Mouse (Mus musculus) liver, adult 2 months (tissue): ENCODE measurements around the gene Ttll11. TPM values are rescaled to one million over a fixed set of nuclear protein-coding genes. Genes with fewer than 3 reads are reported as not detected.

Experiments
- DNase-seq: peaks from one replicate; pipeline ENCODE4 v3.0.0-alpha.2; 2011; ENCODE audit warnings: low read depth, low spot score; ENCODE audit errors: extremely low read depth
- H3K27ac ChIP-seq: fragments of 200-500 bp; replicated peaks from 2 replicates; pipeline ENCODE4 v1.5.1; 2012; ENCODE audit warnings: low read depth, mild to moderate bottlenecking, control low read depth, inconsistent platforms, low read length; ENCODE audit not compliant: insufficient read depth
- H3K27me3 ChIP-seq: fragments of 200-500 bp; 2 replicates; pipeline ENCODE4 v1.6.1; 2012; ENCODE audit warnings: mild to moderate bottlenecking, moderate library complexity, low read length, inconsistent platforms; ENCODE audit not compliant: control insufficient read depth, insufficient read depth
- H3K36me3 ChIP-seq: fragments of 200-500 bp; 2 replicates; pipeline ENCODE4 v1.6.1; 2012; ENCODE audit warnings: low read length, inconsistent platforms; ENCODE audit not compliant: control insufficient read depth, insufficient read depth
- H3K4me1 ChIP-seq: fragments of 200-500 bp; 2 replicates; pipeline ENCODE4 v1.6.1; 2011; ENCODE audit warnings: low read length; ENCODE audit not compliant: control insufficient read depth, insufficient read depth
- H3K4me3 ChIP-seq: fragments of 200-500 bp; 2 replicates; pipeline ENCODE4 v1.5.1; 2011; ENCODE audit warnings: low read depth, mild to moderate bottlenecking, control low read depth, low read length, moderate library complexity; ENCODE audit not compliant: insufficient read depth
- H3K79me2 ChIP-seq: fragments of 200-500 bp; 2 replicates; pipeline ENCODE4 v1.6.1; 2012; ENCODE audit warnings: inconsistent platforms, mild to moderate bottlenecking, low read length, moderate library complexity; ENCODE audit not compliant: control insufficient read depth, insufficient read depth
- H3K9ac ChIP-seq: fragments of 200-500 bp; 2 replicates; pipeline ENCODE4 v1.6.1; 2012; ENCODE audit warnings: low read depth, mild to moderate bottlenecking, control low read depth, inconsistent platforms, low read length
- CTCF ChIP-seq: fragments of 200-500 bp; IDR thresholded peaks from 2 replicates; pipeline ENCODE4 v1.5.1; 2011; ENCODE audit warnings: low read depth, low read length, control low read depth
- POLR2A ChIP-seq: fragments of 200-500 bp; IDR thresholded peaks from 2 replicates; pipeline ENCODE4 v1.6.1; 2011; ENCODE audit warnings: low read length, control low read depth; ENCODE audit not compliant: insufficient read depth; ENCODE audit errors: extremely low read depth
- WGBS: fragments of 180-500 bp; shearing (Covaris S2); methylation state at CpG from one replicate; pipeline ENCODE4 v1.1.7; 2018; 5-methylcytosine and 5-hydroxymethylcytosine counted together
- polyA plus RNA-seq: library from polyadenylated mRNA; depleted of rRNA; stranded (reverse); fragments of >200 nt; gene quantifications from 2 replicates; pipeline ENCODE4 v1.2.3, GENCODE M21; 2012
- total RNA-seq: library from RNA; depleted of rRNA; stranded (reverse); fragments of >200 nt; gene quantifications from 2 replicates; pipeline ENCODE4 v1.2.3, GENCODE M21; 2014

The Ttll11 gene
- total and polyA plus RNA-seq, 2 experiments: 0.09 to 0.55 TPM

DNA sequence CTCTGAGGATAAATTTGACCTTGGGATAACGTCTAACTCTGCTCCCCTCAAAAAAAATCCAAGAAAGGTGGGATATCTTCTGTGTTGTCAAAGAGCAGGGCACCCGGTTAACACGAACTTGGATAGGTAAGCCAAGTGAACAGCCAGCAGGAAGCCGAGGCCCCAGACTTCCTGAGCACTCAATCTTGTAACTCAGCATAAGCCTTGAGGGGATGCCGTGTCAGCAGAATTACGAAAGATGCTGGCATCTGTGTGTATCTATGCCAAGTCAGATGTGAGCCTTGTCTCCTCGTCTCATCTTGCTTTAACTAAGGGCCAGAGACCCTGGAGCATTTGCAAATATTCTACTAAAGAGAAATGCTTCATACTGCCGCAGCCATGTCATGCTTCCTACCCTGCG is 36.8 kb downstream of the Ttll11 start:
- Histone ChIP-seq H3K79me2 (no peaks in the 10 kb centered on the region), H3K9ac (no peak overlapping the region), H3K36me3 (no peaks in the 10 kb centered on the region), H3K27ac (no peak overlapping the region), H3K4me3 (no peak overlapping the region), H3K4me1 (no peaks in the 10 kb centered on the region), H3K27me3 (no peaks in the 10 kb centered on the region)
- WGBS: 75% methylated on average over 9 of the region's 9 CpGs
- TF ChIP-seq POLR2A: no peak
- TF ChIP-seq CTCF: no peak
- DNase-seq: no peak

DNA sequence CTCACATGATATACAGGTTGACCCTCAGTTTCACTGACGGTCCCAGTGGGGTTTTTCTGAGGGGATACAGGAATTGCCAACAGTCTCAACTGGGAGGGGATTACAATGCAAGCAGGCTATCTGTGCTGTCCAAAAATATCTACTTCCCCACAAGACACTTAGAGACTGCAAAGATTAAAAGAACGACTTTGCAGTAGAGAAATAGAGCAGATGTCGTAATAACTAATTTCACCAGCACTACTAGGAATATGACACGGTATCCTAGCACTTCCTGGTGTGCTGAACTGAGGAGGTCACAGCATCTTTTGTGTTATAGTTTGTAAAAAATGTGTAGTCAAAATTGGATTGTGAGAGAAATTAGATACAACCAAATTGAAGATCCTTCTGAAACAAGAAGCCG is 44.7 kb downstream of the Ttll11 start:
- no peak overlapping the region for H3K27ac ChIP-seq
- H3K4me3 ChIP-seq: no peak overlapping the region
- H3K36me3 ChIP-seq: no peaks in the 10 kb centered on the region
- no peak overlapping the region for H3K9ac ChIP-seq
- DNase-seq: no peak
- no peaks in the 10 kb centered on the region for H3K27me3 ChIP-seq
- no peaks in the 10 kb centered on the region for H3K79me2 ChIP-seq
- no peaks in the 10 kb centered on the region for H3K4me1 ChIP-seq
- no peak for TF ChIP-seq POLR2A
- no peak for TF ChIP-seq CTCF
- 55% methylated on average over 5 of the region's 5 CpGs for WGBS

DNA sequence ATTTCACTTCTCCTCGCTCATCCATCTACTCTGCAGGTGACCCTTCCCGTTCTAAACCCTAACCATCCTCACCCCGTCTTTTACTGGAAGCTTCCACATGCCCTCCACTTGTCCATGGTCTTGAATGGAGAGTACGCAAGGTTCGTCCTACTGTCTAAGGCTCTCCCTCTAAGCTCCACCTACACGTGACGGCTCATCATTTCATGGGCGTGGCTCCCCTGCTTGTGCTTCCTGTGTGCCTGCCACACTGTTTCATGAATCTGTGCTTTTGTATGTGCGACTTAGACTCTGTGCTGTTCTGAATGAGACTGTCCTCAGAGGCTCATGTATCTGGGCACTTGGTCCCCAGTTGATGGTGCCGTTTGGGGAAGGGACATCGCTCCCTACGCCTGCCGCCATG is 46.6 kb downstream of the Ttll11 start:
- H3K79me2 ChIP-seq: no peaks in the 10 kb centered on the region
- no peak for DNase-seq
- no peaks in the 10 kb centered on the region for H3K27me3 ChIP-seq
- H3K36me3 ChIP-seq: no peaks in the 10 kb centered on the region
- H3K27ac ChIP-seq: no peak overlapping the region
- WGBS: 97% methylated on average over 13 of the region's 13 CpGs
- TF ChIP-seq POLR2A (no peak), CTCF (no peak)
- H3K9ac ChIP-seq: no peak overlapping the region
- H3K4me3 ChIP-seq: no peak overlapping the region
- H3K4me1 ChIP-seq: no peaks in the 10 kb centered on the region

DNA sequence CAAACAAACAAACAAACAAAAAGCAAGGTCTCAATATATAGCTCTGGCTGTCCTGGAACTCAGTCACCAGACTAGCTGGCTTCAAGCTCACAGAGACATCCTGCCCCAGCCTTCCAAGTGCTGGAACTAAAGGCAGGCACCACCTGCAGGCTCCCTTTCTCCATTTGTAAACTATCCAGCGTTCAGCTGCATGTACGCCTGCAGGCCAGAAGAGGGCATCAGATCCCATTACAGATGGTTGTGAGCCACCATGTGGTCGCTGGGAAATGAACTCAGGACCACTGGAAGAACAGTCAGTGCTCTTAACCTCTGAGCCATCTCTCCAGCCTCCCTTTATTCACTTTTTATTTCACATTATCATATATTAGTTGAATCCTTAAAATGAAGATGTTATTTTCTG is 48.1 kb downstream of the Ttll11 start:
- Histone ChIP-seq H3K4me3 (no peak overlapping the region), H3K36me3 (no peaks in the 10 kb centered on the region), H3K4me1 (no peaks in the 10 kb centered on the region), H3K27ac (no peak overlapping the region), H3K9ac (no peak overlapping the region), H3K27me3 (no peaks in the 10 kb centered on the region), H3K79me2 (no peaks in the 10 kb centered on the region)
- WGBS: 82% methylated on average over 3 of the region's 3 CpGs
- TF ChIP-seq POLR2A (no peak), CTCF (peak; percentile 25; the same call in 1 of the 2 replicates)
- DNase-seq: no peak

DNA sequence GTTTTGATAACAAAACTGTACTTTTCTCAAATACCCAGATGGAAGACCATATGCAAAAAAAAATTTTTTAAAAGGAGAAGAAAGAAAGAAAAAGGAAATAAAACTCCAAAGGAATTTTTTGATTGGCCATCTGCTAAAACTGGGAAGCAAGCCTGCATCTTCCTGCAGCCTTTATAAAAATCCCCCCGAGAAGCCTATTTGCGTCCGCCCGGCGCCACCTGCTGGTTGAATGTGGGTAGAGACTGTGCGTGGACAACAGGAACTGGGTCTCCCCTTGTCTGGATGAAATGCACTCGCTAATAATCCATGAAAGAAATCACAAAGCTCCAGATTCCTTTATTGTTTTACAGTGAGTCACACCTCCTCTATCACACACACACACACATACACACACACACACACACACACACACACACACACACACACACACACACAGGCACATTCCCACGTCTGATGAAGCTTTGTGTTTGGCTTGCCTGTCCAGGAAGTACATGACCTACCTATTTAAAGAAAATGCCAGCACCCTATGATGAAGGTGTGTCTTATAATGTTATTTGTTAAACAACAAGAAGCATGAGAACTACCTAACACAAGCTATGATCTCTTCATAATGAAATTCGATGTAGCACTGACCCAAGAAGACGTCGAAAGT is 49.1 kb downstream of the Ttll11 start:
- WGBS: 38% methylated on average over 11 of the region's 11 CpGs
- DNase-seq: peak; percentile 9

DNA sequence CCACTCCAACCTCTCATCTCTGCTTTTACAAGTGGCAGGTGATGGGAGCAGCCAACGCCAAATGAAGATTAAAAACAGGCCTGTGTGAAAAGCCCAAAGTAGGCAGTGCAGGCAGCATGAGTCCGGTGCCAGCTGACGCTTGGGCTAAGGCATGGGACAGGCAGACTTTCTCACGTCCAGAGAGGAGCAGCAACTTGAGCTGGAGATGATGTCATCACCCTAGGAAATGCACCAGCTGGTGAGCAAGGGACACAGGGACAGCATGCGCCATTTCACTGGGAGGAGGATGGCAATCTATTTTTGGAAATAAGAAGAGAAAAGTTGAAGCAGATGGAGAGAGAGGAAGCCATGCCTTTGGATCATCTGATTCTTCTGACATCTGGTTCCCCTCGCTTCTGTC is 51.6 kb downstream of the Ttll11 start:
- Histone ChIP-seq H3K4me1 (no peaks in the 10 kb centered on the region), H3K79me2 (no peaks in the 10 kb centered on the region), H3K36me3 (no peaks in the 10 kb centered on the region), H3K27me3 (no peaks in the 10 kb centered on the region), H3K27ac (no peak overlapping the region), H3K4me3 (no peak overlapping the region), H3K9ac (no peak overlapping the region)
- no peak for TF ChIP-seq CTCF
- TF ChIP-seq POLR2A: no peak
- WGBS: 84% methylated on average over 6 of the region's 6 CpGs
- no peak for DNase-seq

More for the DNA sequence above, 49.1 kb downstream of the Ttll11 start:
- Histone ChIP-seq H3K79me2 (no peaks in the 10 kb centered on the region), H3K36me3 (no peaks in the 10 kb centered on the region), H3K27ac (no peak overlapping the region), H3K27me3 (no peaks in the 10 kb centered on the region), H3K9ac (no peak overlapping the region), H3K4me3 (no peak overlapping the region), H3K4me1 (no peaks in the 10 kb centered on the region)
- TF ChIP-seq CTCF (peak; percentile 85), POLR2A (no peak)
